Comparison of ENCODE assay signal across 7 mouse cellular contexts in genomic region chr4:135875546-135875945, GRCm38 (mm10). TPM values are rescaled to one million over a fixed set of nuclear protein-coding genes. Genes with fewer than 3 reads are reported as not detected.
A peak's percentile ranks its signal among the peaks of the same experiment; 100 is the strongest.
DNase-seq lines count a peak whose midpoint lies in the region; ATAC-seq and TF ChIP-seq lines count a peak whose summit lies in the region.

No protein-coding gene starts in this region.

- peaks cover 50% of the 10 kb centered on the region for H3K4me1 ChIP-seq in kidney, embryonic 15.5 days
- peaks cover 51% of the 10 kb centered on the region for H3K4me1 ChIP-seq in E14TG2a.4 (replicated peaks; ENCODE audit: low read depth, low read length)
- peaks cover 15% of the 10 kb centered on the region for H3K4me1 ChIP-seq in cortical plate, adult 2 months (ENCODE audit: control insufficient read depth, insufficient read depth, low read length)
- peaks cover 55% of the 10 kb centered on the region for H3K4me1 ChIP-seq in liver, embryonic 15.5 days (replicated peaks)

- H3K36me3 ChIP-seq in kidney, embryonic 15.5 days = peaks cover 17% of the 10 kb centered on the region
- H3K36me3 ChIP-seq in E14TG2a.4 (ENCODE audit: insufficient read depth, low read length) = peaks cover 24% of the 10 kb centered on the region
- peaks cover 22% of the 10 kb centered on the region for H3K36me3 ChIP-seq in liver, embryonic 15.5 days (replicated peaks)

- TF ChIP-seq CTCF in E14TG2a.4 (conservative IDR thresholded peaks at IDR 0.05; ENCODE audit: low read length) = no peak
- no peak for TF ChIP-seq CTCF in cortical plate, adult 2 months (IDR thresholded peaks at IDR 0.05; ENCODE audit: extremely low read depth, insufficient read depth, low read length)

- no peaks in the 10 kb centered on the region for H3K27me3 ChIP-seq in kidney, embryonic 15.5 days
- no peaks in the 10 kb centered on the region for H3K27me3 ChIP-seq in E14TG2a.4 (ENCODE audit: insufficient read depth, low read length)
- no peaks in the 10 kb centered on the region for H3K27me3 ChIP-seq in liver, embryonic 15.5 days

- DNase-seq in kidney, postnatal 25 days = no peak
- DNase-seq in layer of hippocampus, adult 11-12 months (ENCODE audit: low spot score) = no peak
- no peak for DNase-seq in left cerebral cortex, postnatal 4 days

- ATAC-seq in kidney, embryonic 15.5 days (replicated peaks; ENCODE audit: low FRiP score) = no peak
- no peak for ATAC-seq in liver, embryonic 15.5 days (ENCODE audit: insufficient read depth)

- 24% methylated on average over 7 of the region's 7 CpGs for WGBS in kidney, embryonic 15.5 days
- WGBS in liver, embryonic 15.5 days (ENCODE audit: insufficient replicate concordance) = 26% methylated on average over 7 of the region's 7 CpGs

- H3K4me3 ChIP-seq in kidney, embryonic 15.5 days (replicated peaks) = no peak overlapping the region
- peak overlapping the region; percentile 60; the same call in 1 of the 2 replicates for H3K4me3 ChIP-seq in E14TG2a.4 (replicated peaks; ENCODE audit: low read length)
- no peak overlapping the region for H3K4me3 ChIP-seq in cortical plate, adult 2 months (ENCODE audit: insufficient read depth, low read length)
- H3K4me3 ChIP-seq in liver, embryonic 15.5 days (replicated peaks) = peak overlapping the region; percentile 54

- peak overlapping the region; percentile 56 for H3K4me2 ChIP-seq in kidney, embryonic 15.5 days
- H3K4me2 ChIP-seq in liver, embryonic 15.5 days = peak overlapping the region; percentile 92

- no peak for TF ChIP-seq POLR2A in cortical plate, adult 2 months (IDR thresholded peaks at IDR 0.05; ENCODE audit: extremely low read depth, insufficient read depth, low read length)

- intact Hi-C loops in left cerebral cortex, postnatal 4 days (cut with DNase I) = loop anchor here (5.0 kb wide), 1 partner anchor 53 kb away; no protein-coding TSS in a partner anchor

- 0 out of 2 replicates have a peak overlapping the region, but pooled peaks have one; percentile 29 for H3K9ac ChIP-seq in kidney, embryonic 15.5 days
- H3K9ac ChIP-seq in liver, embryonic 15.5 days = peak overlapping the region; percentile 61; the same call in 1 of the 2 replicates

- H3K27ac ChIP-seq in kidney, embryonic 15.5 days = peak overlapping the region; percentile 100
- H3K27ac ChIP-seq in cortical plate, adult 2 months (ENCODE audit: insufficient read depth, low read length) = peak overlapping the region; percentile 74; the same call in 1 of the 2 replicates
- peak overlapping the region; percentile 97 for H3K27ac ChIP-seq in liver, embryonic 15.5 days (replicated peaks)

- H3K9me3 ChIP-seq in kidney, embryonic 15.5 days (replicated peaks) = no peaks in the 10 kb centered on the region
- H3K9me3 ChIP-seq in E14TG2a.4 (ENCODE audit: low read length) = no peaks in the 10 kb centered on the region
- H3K9me3 ChIP-seq in liver, embryonic 15.5 days (replicated peaks) = no peaks in the 10 kb centered on the region

RNA-seq across cellular contexts. Expression of gene Pnrc2, which starts 1.9 kb away (rescaled TPM):
- 194 and 213 TPM in 2 replicates for polyA plus RNA-seq in kidney, embryonic 15.5 days (2015; fragmentation: Nextera tagmentation; extraction: Ambion mirVana)
- polyA plus RNA-seq in cortical plate, adult 2 months (2012; rRNA removed) = 55.4 and 61.0 TPM in 2 replicates
- 77.1 and 78.3 TPM in 2 replicates for polyA plus RNA-seq in liver, embryonic 15.5 days (2015; fragmentation: Nextera tagmentation; extraction: Ambion mirVana)
- total RNA-seq in left cerebral cortex, postnatal 4 days (2021) = 10 to 100 TPM; 41.1 to 45.2 TPM

RNA-seq across cellular contexts. Expression of gene Cnr2, which starts 19.6 kb away (rescaled TPM):
- 0.64 and 0.95 TPM in 2 replicates for polyA plus RNA-seq in kidney, embryonic 15.5 days (2015; fragmentation: Nextera tagmentation; extraction: Ambion mirVana)
- 0.11 and 0.15 TPM in 2 replicates for polyA plus RNA-seq in cortical plate, adult 2 months (2012; rRNA removed)
- 2.8 and 3.0 TPM in 2 replicates for polyA plus RNA-seq in liver, embryonic 15.5 days (2015; fragmentation: Nextera tagmentation; extraction: Ambion mirVana)
- total RNA-seq in left cerebral cortex, postnatal 4 days (2021) = under 1 TPM; 0.12 to 0.16 TPM

RNA-seq across cellular contexts. Expression of gene Srsf10, which starts 20.0 kb away (rescaled TPM):
- 268 and 279 TPM in 2 replicates for polyA plus RNA-seq in kidney, embryonic 15.5 days (2015; fragmentation: Nextera tagmentation; extraction: Ambion mirVana)
- polyA plus RNA-seq in cortical plate, adult 2 months (2012; rRNA removed) = 49.1 and 54.7 TPM in 2 replicates
- polyA plus RNA-seq in liver, embryonic 15.5 days (2015; fragmentation: Nextera tagmentation; extraction: Ambion mirVana) = 87.2 and 90.0 TPM in 2 replicates
- total RNA-seq in left cerebral cortex, postnatal 4 days (2021) = 100 to 1,000 TPM; 103 to 120 TPM

RNA-seq across cellular contexts. Expression of gene Fuca1, which starts 45.0 kb away (rescaled TPM):
- 70.1 and 71.8 TPM in 2 replicates for polyA plus RNA-seq in kidney, embryonic 15.5 days (2015; fragmentation: Nextera tagmentation; extraction: Ambion mirVana)
- 36.9 and 37.8 TPM in 2 replicates for polyA plus RNA-seq in cortical plate, adult 2 months (2012; rRNA removed)
- polyA plus RNA-seq in liver, embryonic 15.5 days (2015; fragmentation: Nextera tagmentation; extraction: Ambion mirVana) = 24.0 and 29.4 TPM in 2 replicates
- 10 to 100 TPM; 44.2 to 46.8 TPM for total RNA-seq in left cerebral cortex, postnatal 4 days (2021)

Comparison
In these comparisons a context has a peak if more than half of its experiments do, and no peak if none do; other contexts are left out.
1. H3K4me3 ChIP-seq: peak in E14TG2a.4 (single experiment) and liver, embryonic 15.5 days (single experiment); none in kidney, embryonic 15.5 days (single experiment) and cortical plate, adult 2 months (single experiment).
2. Peak in every context shown above with its lines, with median percentiles within 50 percentile points of each other: H3K27ac ChIP-seq.